Mouse (Mus musculus) kidney, embryonic 16.5 days (tissue): ENCODE measurements around the gene Ireb2. TPM values are rescaled to one million over a fixed set of nuclear protein-coding genes. Genes with fewer than 3 reads are reported as not detected.
"Not testable (repeated sequence)": the region's sequence is repeated elsewhere in the genome, so short reads cannot be mapped to it uniquely, and the experiment has no call there.

Experiments used
- ATAC-seq: fragments of 200-750 bp; cut with Nextera tagmentation; 2 replicates; pipeline ENCODE4 v1.8.0; 2017; ENCODE audit warnings: moderate TSS enrichment; ENCODE audit not compliant: low FRiP score, low TSS enrichment
- H3K27ac ChIP-seq: fragments of 300-500 bp; sonication (generic); 2 replicates; pipeline ENCODE4 v1.5.1; 2014; ENCODE audit warnings: low read length
- H3K27me3 ChIP-seq: fragments of 300-500 bp; sonication (generic); 2 replicates; pipeline ENCODE4 v1.6.1; 2014; ENCODE audit warnings: low read length, control low read depth, mixed read lengths; ENCODE audit not compliant: insufficient read depth
- H3K36me3 ChIP-seq: fragments of 300-500 bp; sonication (generic); 2 replicates; pipeline ENCODE4 v1.6.1; 2014; ENCODE audit warnings: low read length, control low read depth, mixed read lengths; ENCODE audit not compliant: insufficient read depth
- H3K4me1 ChIP-seq: fragments of 300-500 bp; sonication (generic); 2 replicates; pipeline ENCODE4 v1.6.1; 2014; ENCODE audit warnings: low read length, control low read depth, mixed read lengths; ENCODE audit not compliant: insufficient read depth
- H3K4me2 ChIP-seq: fragments of 300-500 bp; sonication (generic); replicated peaks from 2 replicates; pipeline ENCODE4 v1.6.1; 2014; ENCODE audit warnings: low read depth, low read length
- H3K4me3 ChIP-seq: fragments of 300-500 bp; sonication (generic); 2 replicates; pipeline ENCODE4 v1.5.1; 2014; ENCODE audit warnings: mild to moderate bottlenecking, low read length
- H3K9ac ChIP-seq: fragments of 300-500 bp; sonication (generic); replicated peaks from 2 replicates; pipeline ENCODE4 v1.6.1; 2014; ENCODE audit warnings: low read length
- H3K9me3 ChIP-seq: fragments of 300-500 bp; sonication (generic); 2 replicates; pipeline ENCODE4 v1.6.1; 2016; ENCODE audit warnings: low read length, control low read depth
- WGBS: fragments of 180-500 bp; shearing (Covaris S2); extraction: QIAGEN DNeasy Blood & Tissue Kit; methylation state at CpG from one replicate; pipeline ENCODE4 v1.1.7; 2014; 5-methylcytosine and 5-hydroxymethylcytosine counted together
- polyA plus RNA-seq: library from polyadenylated mRNA; unstranded; fragments of >200 nt; fragmentation: Nextera tagmentation; extraction: Ambion mirVana; gene quantifications from 2 replicates; pipeline ENCODE4 v1.2.1, GENCODE M21; 2015

Ireb2 gene
- polyA plus RNA-seq, 1 experiment from 2014 or later, result 35.4 TPM

DNA sequence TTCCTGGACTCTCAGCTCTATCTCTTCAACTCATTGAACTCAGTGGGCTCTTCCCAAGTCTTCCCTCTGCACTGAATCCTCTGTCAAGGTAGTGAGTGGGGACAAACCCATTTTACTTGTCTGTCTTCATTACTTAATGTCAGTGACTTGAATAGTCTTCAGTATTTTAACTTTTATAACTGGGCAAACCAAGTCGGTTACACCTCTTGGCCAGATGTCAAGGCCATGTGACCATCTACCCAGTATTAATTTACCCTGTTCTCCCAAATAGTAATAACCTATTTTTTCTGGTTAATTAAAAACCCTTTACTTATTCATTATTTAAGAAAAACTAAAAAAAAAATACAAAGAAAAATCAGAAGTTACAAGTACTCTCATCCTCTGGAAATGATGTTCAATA is 67.2 kb downstream of the Ireb2 start:
- Histone ChIP-seq H3K4me3 (no peak overlapping the region), H3K27me3 (no peaks in the 10 kb centered on the region), H3K4me2 (no peak overlapping the region), H3K4me1 (no peaks in the 10 kb centered on the region), H3K36me3 (no peaks in the 10 kb centered on the region), H3K9ac (no peak overlapping the region), H3K27ac (no peak overlapping the region), H3K9me3 (no peaks in the 10 kb centered on the region)
- no peak for ATAC-seq
- 83% methylated on average over 1 of the region's 1 CpGs for WGBS

DNA sequence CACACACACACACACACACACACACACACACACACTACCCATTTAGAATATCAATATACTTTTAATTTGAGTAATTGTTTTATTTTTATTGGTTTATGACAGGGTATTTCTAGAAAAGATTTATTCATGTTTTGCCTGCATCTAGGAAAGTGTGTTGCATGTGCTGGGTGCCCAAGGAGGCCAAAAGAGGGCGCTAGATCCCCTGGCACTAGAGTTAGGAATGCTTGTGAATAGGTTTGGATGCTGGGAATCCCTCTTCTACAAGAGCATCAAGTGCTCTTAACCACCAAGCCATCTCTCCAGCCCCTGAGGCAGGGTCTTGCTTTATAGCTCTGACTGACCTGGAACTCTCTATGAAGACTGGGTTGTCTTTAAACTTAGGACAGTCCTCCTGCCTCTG is 68.2 kb downstream of the Ireb2 start:
- no peaks in the 10 kb centered on the region for H3K27me3 ChIP-seq
- H3K4me3 ChIP-seq, result no peak overlapping the region
- WGBS, result 24% methylated on average over 1 of the region's 1 CpGs
- H3K9me3 ChIP-seq, result no peaks in the 10 kb centered on the region
- peak overlapping the region; percentile 54; the same call in 1 of the 2 replicates for H3K27ac ChIP-seq
- no peaks in the 10 kb centered on the region for H3K4me1 ChIP-seq
- no peaks in the 10 kb centered on the region for H3K36me3 ChIP-seq
- no peak overlapping the region for H3K9ac ChIP-seq
- H3K4me2 ChIP-seq, result no peak overlapping the region
- ATAC-seq, result no peak

- peak; percentile 80; the same call in 1 of the 2 replicates for ATAC-seq
- WGBS, result 74% methylated on average over 2 of the region's 2 CpGs
- H3K27me3 ChIP-seq, result no peaks in the 10 kb centered on the region
- H3K9ac ChIP-seq, result no peak overlapping the region
- H3K4me1 ChIP-seq, result no peaks in the 10 kb centered on the region
- H3K4me3 ChIP-seq, result no peak overlapping the region
- H3K36me3 ChIP-seq, result no peaks in the 10 kb centered on the region
- no peak overlapping the region for H3K4me2 ChIP-seq
- no peak overlapping the region for H3K27ac ChIP-seq
- H3K9me3 ChIP-seq, result no peaks in the 10 kb centered on the region
These were observed 68.8 kb downstream of the Ireb2 start for GRCm38 (mm10) chr9:54932379-54932778.

GRCm38 (mm10) chr9:54942071-54942470 is 78.5 kb downstream of the Ireb2 start:
- Histone ChIP-seq H3K9ac (no peak overlapping the region), H3K27ac (no peak overlapping the region), H3K4me1 (no peaks in the 10 kb centered on the region), H3K9me3 (no peaks in the 10 kb centered on the region), H3K36me3 (no peaks in the 10 kb centered on the region), H3K4me3 (no peak overlapping the region), H3K27me3 (no peaks in the 10 kb centered on the region), H3K4me2 (no peak overlapping the region)
- WGBS, result 93% methylated on average over 4 of the region's 4 CpGs
- no peak for ATAC-seq

DNA sequence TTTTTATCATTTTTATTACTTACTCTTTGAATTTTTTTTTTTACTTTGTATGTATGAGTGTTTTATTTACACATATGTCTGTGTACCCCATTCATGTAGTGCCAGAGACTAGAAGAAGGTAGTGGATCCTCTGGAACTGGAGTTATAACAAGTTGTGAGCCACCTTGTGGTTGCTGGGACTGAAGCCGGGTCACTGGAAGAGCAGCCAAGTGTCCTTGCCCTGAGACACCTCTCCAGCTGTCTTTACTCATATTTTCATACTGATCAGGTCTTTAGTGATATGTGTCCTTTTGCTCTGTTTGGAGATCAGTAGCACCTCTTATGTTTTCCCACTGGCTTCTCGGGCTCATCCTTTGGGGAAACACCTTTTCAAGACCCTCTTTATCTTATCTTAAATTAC is 80.9 kb downstream of the Ireb2 start:
- H3K4me1 ChIP-seq, result no peaks in the 10 kb centered on the region
- 75% methylated on average over 2 of the region's 2 CpGs for WGBS
- no peaks in the 10 kb centered on the region for H3K36me3 ChIP-seq
- no peak overlapping the region for H3K9ac ChIP-seq
- H3K27ac ChIP-seq, result no peak overlapping the region
- no peaks in the 10 kb centered on the region for H3K27me3 ChIP-seq
- no peak overlapping the region for H3K4me3 ChIP-seq
- H3K4me2 ChIP-seq, result no peak overlapping the region
- ATAC-seq, result no peak
- H3K9me3 ChIP-seq, result no peaks in the 10 kb centered on the region

DNA sequence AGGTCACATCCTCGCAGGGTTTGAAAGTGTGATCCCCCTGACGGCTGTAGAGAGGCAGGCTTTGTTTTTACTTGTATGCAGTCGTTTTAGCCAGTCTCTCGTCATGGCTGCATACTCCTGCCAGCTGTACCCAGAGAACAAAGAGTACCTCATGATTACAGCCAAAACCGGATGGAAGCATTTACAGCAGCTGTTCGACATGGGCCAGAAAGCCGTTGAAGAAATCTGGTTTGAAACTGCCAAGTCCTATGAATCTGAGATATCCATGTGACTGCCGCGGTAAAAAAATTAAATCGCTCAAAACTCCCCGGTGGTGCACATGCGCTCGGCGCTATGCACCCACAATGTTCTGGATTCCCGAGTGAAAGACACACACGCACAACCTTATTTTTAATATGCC is 82.7 kb downstream of the Ireb2 start:
- H3K9me3 ChIP-seq, result no peaks in the 10 kb centered on the region
- no peak for ATAC-seq
- H3K4me2 ChIP-seq, result no peak overlapping the region
- H3K4me3 ChIP-seq, result no peak overlapping the region
- no peaks in the 10 kb centered on the region for H3K36me3 ChIP-seq
- H3K4me1 ChIP-seq, result peaks cover under 1% of the 10 kb centered on the region; the same call in 1 of the 2 replicates
- no peak overlapping the region for H3K27ac ChIP-seq
- 67% methylated on average over 16 of the region's 16 CpGs for WGBS
- H3K27me3 ChIP-seq, result no peaks in the 10 kb centered on the region
- no peak overlapping the region for H3K9ac ChIP-seq

- ATAC-seq, result no peak
- Histone ChIP-seq H3K4me2 (no peak overlapping the region), H3K9me3 (no peaks in the 10 kb centered on the region), H3K27me3 (no peaks in the 10 kb centered on the region), H3K27ac (no peak overlapping the region), H3K9ac (no peak overlapping the region), H3K4me1 (peaks cover 13% of the 10 kb centered on the region), H3K36me3 (peaks cover 14% of the 10 kb centered on the region; the same call in 1 of the 2 replicates), H3K4me3 (no peak overlapping the region)
These were observed 85.9 kb downstream of the Ireb2 start for GRCm38 (mm10) chr9:54949465-54949864.

- Histone ChIP-seq H3K9ac (peak overlapping the region; percentile 95), H3K27ac (peak overlapping the region; percentile 46; the same call in 1 of the 2 replicates), H3K36me3 (peaks cover 18% of the 10 kb centered on the region), H3K4me3 (peak overlapping the region; percentile 95), H3K4me1 (peaks cover 13% of the 10 kb centered on the region), H3K4me2 (peak overlapping the region; percentile 86)
- 53% methylated on average over 8 of the region's 8 CpGs for WGBS
- not testable (repeated sequence) for ATAC-seq, H3K9me3 ChIP-seq, H3K27me3 ChIP-seq
These were observed 86.6 kb downstream of the Ireb2 start for GRCm38 (mm10) chr9:54950162-54950561.

GRCm38 (mm10) chr9:54950575-54951321 is 87.2 kb downstream of the Ireb2 start, which contains the start of the genes Psma4 and AY074887:
Gene Psma4 (plus strand): TSS chr9:54950790.
Gene AY074887 (minus strand): TSS chr9:54950998.
- WGBS, result under 1% methylated on average over 63 of the region's 65 CpGs
- no peaks in the 10 kb centered on the region for H3K27me3 ChIP-seq
- H3K9ac ChIP-seq, result peak within 1 kb of the TSS; percentile 95
- no peaks in the 10 kb centered on the region for H3K9me3 ChIP-seq
- peaks cover 13% of the 10 kb centered on the region for H3K4me1 ChIP-seq
- peak within 1 kb of the TSS; percentile 96 for H3K27ac ChIP-seq
- peak within 1 kb of the TSS; percentile 95 for H3K4me3 ChIP-seq
- peaks cover 24% of the 10 kb centered on the region for H3K36me3 ChIP-seq
- ATAC-seq, result peak; percentile 100
- H3K4me2 ChIP-seq, result peak within 1 kb of the TSS; percentile 86

DNA sequence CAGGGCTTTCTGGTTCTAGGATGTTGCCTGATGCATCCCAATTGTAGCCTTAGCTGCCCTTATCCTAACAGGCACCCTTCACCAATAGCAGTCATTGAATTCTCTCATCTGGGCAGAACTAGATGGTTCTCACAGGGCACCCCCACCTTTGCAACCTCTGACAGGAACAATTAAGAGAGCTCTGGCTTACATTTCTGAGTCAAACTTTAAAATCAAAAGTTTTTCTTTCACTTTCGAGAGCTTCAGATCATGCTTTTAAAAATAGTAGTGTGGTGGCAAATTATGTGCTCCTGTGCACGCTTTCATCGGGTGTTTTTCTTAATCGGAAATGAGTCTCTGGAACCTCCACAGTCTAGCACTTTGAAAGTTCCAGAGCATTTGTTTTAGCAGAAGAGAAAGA is 97.5 kb downstream of the Ireb2 start:
- Histone ChIP-seq H3K4me1 (no peaks in the 10 kb centered on the region), H3K4me2 (no peak overlapping the region), H3K9ac (no peak overlapping the region), H3K4me3 (no peak overlapping the region), H3K36me3 (peaks cover 33% of the 10 kb centered on the region), H3K9me3 (no peaks in the 10 kb centered on the region), H3K27ac (no peak overlapping the region), H3K27me3 (no peaks in the 10 kb centered on the region)
- ATAC-seq, result no peak
- 94% methylated on average over 4 of the region's 4 CpGs for WGBS
